Mouse (Mus musculus) neural tube, embryonic 13.5 days (tissue): ENCODE results near the gene Ephb2. TPM values are rescaled to one million over a fixed set of nuclear protein-coding genes. Genes with fewer than 3 reads are reported as not detected.

Source experiments
- ATAC-seq: fragments of 200-750 bp; cut with Nextera tagmentation; 2 replicates; pipeline ENCODE4 v1.8.0; 2017; ENCODE audit warnings: low read depth, mild to moderate bottlenecking, moderate TSS enrichment, moderate library complexity
- H3K27ac ChIP-seq: fragments of 300-500 bp; sonication (generic); replicated peaks from 2 replicates; pipeline ENCODE4 v1.5.1; 2015; ENCODE audit warnings: moderate library complexity, mild to moderate bottlenecking, inconsistent platforms
- H3K27me3 ChIP-seq: fragments of 300-500 bp; sonication (generic); 2 replicates; pipeline ENCODE4 v1.6.1; 2015; ENCODE audit warnings: mild to moderate bottlenecking, inconsistent platforms
- H3K36me3 ChIP-seq: fragments of 300-500 bp; sonication (generic); 2 replicates; pipeline ENCODE4 v1.6.1; 2015; ENCODE audit warnings: mild to moderate bottlenecking, inconsistent platforms
- H3K4me1 ChIP-seq: fragments of 300-500 bp; sonication (generic); replicated peaks from 2 replicates; pipeline ENCODE4 v1.6.1; 2015; ENCODE audit warnings: inconsistent platforms
- H3K4me2 ChIP-seq: fragments of 300-500 bp; sonication (generic); 2 replicates; pipeline ENCODE4 v1.6.1; 2015; ENCODE audit warnings: inconsistent platforms, mild to moderate bottlenecking, moderate library complexity
- H3K4me3 ChIP-seq: fragments of 300-500 bp; sonication (generic); 2 replicates; pipeline ENCODE4 v1.5.1; 2015; ENCODE audit warnings: mild to moderate bottlenecking, inconsistent platforms
- H3K9ac ChIP-seq: fragments of 300-500 bp; sonication (generic); 2 replicates; pipeline ENCODE4 v1.6.1; 2015; ENCODE audit warnings: moderate library complexity, mild to moderate bottlenecking, inconsistent platforms
- H3K9me3 ChIP-seq: fragments of 300-500 bp; sonication (generic); 2 replicates; pipeline ENCODE4 v1.6.1; 2016; ENCODE audit warnings: inconsistent platforms
- WGBS: fragments of 180-500 bp; shearing (Covaris S2); methylation state at CpG from one replicate; pipeline ENCODE4 v1.1.7; 2015; 5-methylcytosine and 5-hydroxymethylcytosine counted together
- polyA plus RNA-seq: library from polyadenylated mRNA; unstranded; fragments of >200 nt; fragmentation: Nextera tagmentation; extraction: Ambion mirVana; gene quantifications from 2 replicates; pipeline ENCODE4 v1.2.1, GENCODE M21; 2015

Gene Ephb2
- polyA plus RNA-seq, 1 experiment from 2014 or later, result 18.6 TPM

- Histone ChIP-seq H3K27me3 (no peaks in the 10 kb centered on the region), H3K4me2 (no peak overlapping the region), H3K9ac (no peak overlapping the region), H3K4me1 (peaks cover 81% of the 10 kb centered on the region), H3K36me3 (peaks cover 20% of the 10 kb centered on the region), H3K27ac (peak overlapping the region; percentile 80), H3K9me3 (no peaks in the 10 kb centered on the region), H3K4me3 (no peak overlapping the region)
- 25% methylated on average over 3 of the region's 3 CpGs for WGBS
- ATAC-seq, result no peak
Observed at GRCm38 (mm10) chr4:136774201-136774600, 61.6 kb downstream of the Ephb2 start.

GRCm38 (mm10) chr4:136772952-136773584, 62.7 kb downstream of the Ephb2 start:
- peak overlapping the region; percentile 80 for H3K27ac ChIP-seq
- no peaks in the 10 kb centered on the region for H3K9me3 ChIP-seq
- WGBS, result 29% methylated on average over 13 of the region's 13 CpGs
- ATAC-seq, result peak; percentile 36
- 0 out of 2 replicates have a peak overlapping the region, but pooled peaks have one; percentile 41 for H3K9ac ChIP-seq
- peaks cover 30% of the 10 kb centered on the region for H3K36me3 ChIP-seq
- no peak overlapping the region for H3K4me3 ChIP-seq
- H3K4me1 ChIP-seq, result peaks cover 70% of the 10 kb centered on the region
- no peaks in the 10 kb centered on the region for H3K27me3 ChIP-seq
- H3K4me2 ChIP-seq, result 0 out of 2 replicates have a peak overlapping the region, but pooled peaks have one; percentile 3

- peak overlapping the region; percentile 80 for H3K27ac ChIP-seq
- 46% methylated on average over 5 of the region's 5 CpGs for WGBS
- ATAC-seq, result peak; percentile 6; the same call in 1 of the 2 replicates
Observed at GRCm38 (mm10) chr4:136772318-136772717, 63.5 kb downstream of the Ephb2 start.

GRCm38 (mm10) chr4:136770718-136771117, 65.1 kb downstream of the Ephb2 start:
- peaks cover 30% of the 10 kb centered on the region for H3K36me3 ChIP-seq
- H3K9ac ChIP-seq, result no peak overlapping the region
- no peaks in the 10 kb centered on the region for H3K27me3 ChIP-seq
- H3K4me1 ChIP-seq, result peaks cover 57% of the 10 kb centered on the region
- H3K9me3 ChIP-seq, result no peaks in the 10 kb centered on the region
- no peak overlapping the region for H3K27ac ChIP-seq
- ATAC-seq, result no peak
- H3K4me3 ChIP-seq, result no peak overlapping the region
- no peak overlapping the region for H3K4me2 ChIP-seq
- 92% methylated on average over 17 of the region's 17 CpGs for WGBS

More at GRCm38 (mm10) chr4:136772318-136772717, 63.5 kb downstream of the Ephb2 start:
- Histone ChIP-seq H3K36me3 (peaks cover 30% of the 10 kb centered on the region), H3K4me3 (no peak overlapping the region), H3K9me3 (no peaks in the 10 kb centered on the region), H3K4me1 (peaks cover 62% of the 10 kb centered on the region), H3K27me3 (no peaks in the 10 kb centered on the region), H3K9ac (peak overlapping the region; percentile 4; the same call in 1 of the 2 replicates), H3K4me2 (no peak overlapping the region)

- peaks cover 30% of the 10 kb centered on the region for H3K36me3 ChIP-seq
- H3K27ac ChIP-seq, result no peak overlapping the region
- peaks cover 48% of the 10 kb centered on the region for H3K4me1 ChIP-seq
- no peak overlapping the region for H3K4me3 ChIP-seq
- no peak for ATAC-seq
- no peaks in the 10 kb centered on the region for H3K27me3 ChIP-seq
- 94% methylated on average over 3 of the region's 3 CpGs for WGBS
- no peak overlapping the region for H3K9ac ChIP-seq
- H3K9me3 ChIP-seq, result no peaks in the 10 kb centered on the region
- no peak overlapping the region for H3K4me2 ChIP-seq
Observed at GRCm38 (mm10) chr4:136768499-136768898, 67.3 kb downstream of the Ephb2 start.

- no peak overlapping the region for H3K4me2 ChIP-seq
- no peak overlapping the region for H3K27ac ChIP-seq
- H3K4me1 ChIP-seq, result peaks cover 52% of the 10 kb centered on the region
- no peak overlapping the region for H3K9ac ChIP-seq
- H3K4me3 ChIP-seq, result no peak overlapping the region
- no peaks in the 10 kb centered on the region for H3K9me3 ChIP-seq
- no peak for ATAC-seq
- H3K36me3 ChIP-seq, result peaks cover 16% of the 10 kb centered on the region
- no peaks in the 10 kb centered on the region for H3K27me3 ChIP-seq
- WGBS, result 71% methylated on average over 7 of the region's 7 CpGs
Observed at GRCm38 (mm10) chr4:136765080-136765479, 70.7 kb downstream of the Ephb2 start.

GRCm38 (mm10) chr4:136763349-136763748, 72.4 kb downstream of the Ephb2 start:
- H3K9ac ChIP-seq, result no peak overlapping the region
- no peak overlapping the region for H3K27ac ChIP-seq
- no peaks in the 10 kb centered on the region for H3K27me3 ChIP-seq
- no peaks in the 10 kb centered on the region for H3K9me3 ChIP-seq
- 50% methylated on average over 5 of the region's 5 CpGs for WGBS
- H3K4me2 ChIP-seq, result no peak overlapping the region
- peaks cover 56% of the 10 kb centered on the region for H3K4me1 ChIP-seq
- peaks cover 7% of the 10 kb centered on the region for H3K36me3 ChIP-seq
- no peak overlapping the region for H3K4me3 ChIP-seq
- ATAC-seq, result peak; percentile 27; the same call in 1 of the 2 replicates

- ATAC-seq, result no peak
- WGBS, result 17% methylated on average over 18 of the region's 18 CpGs
- H3K27ac ChIP-seq, result peak overlapping the region; percentile 74
Observed at GRCm38 (mm10) chr4:136761713-136762380, 73.9 kb downstream of the Ephb2 start.

GRCm38 (mm10) chr4:136760882-136761281, 74.9 kb downstream of the Ephb2 start:
- peaks cover 73% of the 10 kb centered on the region for H3K4me1 ChIP-seq
- no peaks in the 10 kb centered on the region for H3K9me3 ChIP-seq
- no peak overlapping the region for H3K4me3 ChIP-seq
- 0 out of 2 replicates have a peak, but pooled peaks cover 5% of the 10 kb centered on the region for H3K36me3 ChIP-seq
- no peak overlapping the region for H3K27ac ChIP-seq
- H3K9ac ChIP-seq, result no peak overlapping the region
- no peak overlapping the region for H3K4me2 ChIP-seq
- no peaks in the 10 kb centered on the region for H3K27me3 ChIP-seq
- ATAC-seq, result no peak
- 47% methylated on average over 11 of the region's 11 CpGs for WGBS

More at GRCm38 (mm10) chr4:136761713-136762380, 73.9 kb downstream of the Ephb2 start:
- Histone ChIP-seq H3K36me3 (0 out of 2 replicates have a peak, but pooled peaks cover 5% of the 10 kb centered on the region), H3K4me2 (no peak overlapping the region), H3K9ac (0 out of 2 replicates have a peak overlapping the region, but pooled peaks have one; percentile 45), H3K4me3 (no peak overlapping the region), H3K9me3 (no peaks in the 10 kb centered on the region), H3K4me1 (peaks cover 72% of the 10 kb centered on the region), H3K27me3 (no peaks in the 10 kb centered on the region)

GRCm38 (mm10) chr4:136757096-136757495, 78.7 kb downstream of the Ephb2 start:
- Histone ChIP-seq H3K4me2 (peak overlapping the region; percentile 13; the same call in 1 of the 2 replicates), H3K4me1 (peaks cover 88% of the 10 kb centered on the region), H3K4me3 (no peak overlapping the region), H3K9ac (peak overlapping the region; percentile 50), H3K27ac (peak overlapping the region; percentile 95), H3K9me3 (no peaks in the 10 kb centered on the region), H3K36me3 (0 out of 2 replicates have a peak, but pooled peaks cover 5% of the 10 kb centered on the region), H3K27me3 (no peaks in the 10 kb centered on the region)
- 17% methylated on average over 4 of the region's 4 CpGs for WGBS
- ATAC-seq, result no peak

- peaks cover 88% of the 10 kb centered on the region for H3K4me1 ChIP-seq
- no peaks in the 10 kb centered on the region for H3K9me3 ChIP-seq
- no peak overlapping the region for H3K4me3 ChIP-seq
- peak overlapping the region; percentile 95 for H3K27ac ChIP-seq
- 31% methylated on average over 6 of the region's 6 CpGs for WGBS
- H3K27me3 ChIP-seq, result no peaks in the 10 kb centered on the region
- H3K4me2 ChIP-seq, result peak overlapping the region; percentile 13; the same call in 1 of the 2 replicates
- 0 out of 2 replicates have a peak, but pooled peaks cover 5% of the 10 kb centered on the region for H3K36me3 ChIP-seq
- peak overlapping the region; percentile 67 for H3K9ac ChIP-seq
- peak; percentile 6; the same call in 1 of the 2 replicates for ATAC-seq
Observed at GRCm38 (mm10) chr4:136756486-136756885, 79.3 kb downstream of the Ephb2 start.

GRCm38 (mm10) chr4:136755364-136755811, 80.4 kb downstream of the Ephb2 start:
- no peaks in the 10 kb centered on the region for H3K9me3 ChIP-seq
- H3K9ac ChIP-seq, result peak overlapping the region; percentile 67
- H3K27me3 ChIP-seq, result no peaks in the 10 kb centered on the region
- peaks cover 88% of the 10 kb centered on the region for H3K4me1 ChIP-seq
- H3K4me3 ChIP-seq, result peak overlapping the region; percentile 18
- peak overlapping the region; percentile 95 for H3K27ac ChIP-seq
- under 1% methylated on average over 31 of the region's 31 CpGs for WGBS
- peak; percentile 59 for ATAC-seq
- peak overlapping the region; percentile 51 for H3K4me2 ChIP-seq
- H3K36me3 ChIP-seq, result 0 out of 2 replicates have a peak, but pooled peaks cover 5% of the 10 kb centered on the region
